Mouse (Mus musculus) MEL (cell line): Measurements from ENCODE around the gene Anxa4.

ENCODE experiments used
- CTCF ChIP-seq, 3 experiments: IDR thresholded peaks in 2 of 3; conservative IDR thresholded peaks in 1 of 3; 2 replicates each; pipeline ENCODE4 v1.5.1; 2011 to 2012; ENCODE audit warnings: low read length in 3 of 3, low read depth in 2 of 3, mild to moderate bottlenecking in 2 of 3, improper control_type of control experiment in 1 of 3, inconsistent platforms in 1 of 3, mixed read lengths in 1 of 3, moderate library complexity in 1 of 3; ENCODE audit not compliant: control insufficient read depth in 1 of 3, insufficient read depth in 1 of 3, poor library complexity in 1 of 3, severe bottlenecking in 1 of 3
- MAFK ChIP-seq: IDR thresholded peaks from 2 replicates; pipeline ENCODE4 v1.6.1; 2011; ENCODE audit warnings: low read depth, mild to moderate bottlenecking, low read length, improper control_type of control experiment, borderline replicate concordance
- MAX ChIP-seq: IDR thresholded peaks from 2 replicates; pipeline ENCODE4 v1.6.1; 2011; ENCODE audit warnings: low read length, improper control_type of control experiment
- POLR2A ChIP-seq, 2 experiments: IDR thresholded peaks; 2 replicates each; pipeline ENCODE4 v1.6.1; 2011 to 2012; ENCODE audit warnings: low read length in 2 of 2, mild to moderate bottlenecking in 2 of 2, control low read depth in 1 of 2, improper control_type of control experiment in 1 of 2, low read depth in 1 of 2, moderate library complexity in 1 of 2; ENCODE audit not compliant: control insufficient read depth in 1 of 2, insufficient read depth in 1 of 2, poor library complexity in 1 of 2
- POLR2AphosphoS5 ChIP-seq: IDR thresholded peaks from 2 replicates; pipeline ENCODE4 v1.6.1; 2012; ENCODE audit warnings: low read depth, borderline replicate concordance, mild to moderate bottlenecking, inconsistent platforms, low read length, moderate library complexity, mixed read lengths
- UBTF ChIP-seq: IDR thresholded peaks from 2 replicates; pipeline ENCODE4 v1.6.1; 2012; ENCODE audit warnings: low read depth, mild to moderate bottlenecking, inconsistent platforms, low read length, improper control_type of control experiment, moderate library complexity, borderline replicate concordance; ENCODE audit not compliant: insufficient read depth
- USF1 ChIP-seq: IDR thresholded peaks from 2 replicates; pipeline ENCODE4 v1.6.1; 2014; ENCODE audit warnings: low read depth, mild to moderate bottlenecking, inconsistent platforms, low read length, improper control_type of control experiment, moderate library complexity
- USF2 ChIP-seq, 2 experiments: IDR thresholded peaks; 2 replicates each; pipeline ENCODE4 v1.6.1; 2011 to 2012; ENCODE audit warnings: improper control_type of control experiment in 2 of 2, low read length in 2 of 2, borderline replicate concordance in 1 of 2, inconsistent platforms in 1 of 2, low read depth in 1 of 2, mild to moderate bottlenecking in 1 of 2; ENCODE audit not compliant: insufficient read depth in 1 of 2

- TF ChIP-seq POLR2AphosphoS5 (no peak), CTCF (IDR thresholded peaks at IDR 0.05 in 2 of 3, conservative IDR thresholded peaks at IDR 0.05 in 1 of 3; ENCODE audit: control insufficient read depth in 1 of 3, insufficient read depth in 1 of 3, low read depth in 2 of 3, low read length in 3 of 3, poor library complexity in 1 of 3, severe bottlenecking in 1 of 3) (peak; percentile 35 to 47 (median 37); a peak in 5 of 6 replicates), UBTF (no peak), USF1 (no peak), MAX (no peak), USF2 (IDR thresholded peaks at IDR 0.05; ENCODE audit: borderline replicate concordance in 1 of 2, insufficient read depth in 1 of 2, low read depth in 1 of 2, low read length in 2 of 2) (no peak), MAFK (no peak), POLR2A (IDR thresholded peaks at IDR 0.05; ENCODE audit: control insufficient read depth in 1 of 2, insufficient read depth in 1 of 2, low read depth in 1 of 2, low read length in 2 of 2, poor library complexity in 1 of 2) (no peak)
Measured at GRCm38 (mm10) chr6:86740652-86741051, 52.7 kb downstream of the Anxa4 start.
